Mouse (Mus musculus): Measurements from ENCODE around the gene Ntmt1. TPM values are rescaled to one million over a fixed set of nuclear protein-coding genes. Genes with fewer than 3 reads are reported as not detected.

The Ntmt1 gene
- polyA plus RNA-seq, 1 experiment, result 1.8 TPM

DNA sequence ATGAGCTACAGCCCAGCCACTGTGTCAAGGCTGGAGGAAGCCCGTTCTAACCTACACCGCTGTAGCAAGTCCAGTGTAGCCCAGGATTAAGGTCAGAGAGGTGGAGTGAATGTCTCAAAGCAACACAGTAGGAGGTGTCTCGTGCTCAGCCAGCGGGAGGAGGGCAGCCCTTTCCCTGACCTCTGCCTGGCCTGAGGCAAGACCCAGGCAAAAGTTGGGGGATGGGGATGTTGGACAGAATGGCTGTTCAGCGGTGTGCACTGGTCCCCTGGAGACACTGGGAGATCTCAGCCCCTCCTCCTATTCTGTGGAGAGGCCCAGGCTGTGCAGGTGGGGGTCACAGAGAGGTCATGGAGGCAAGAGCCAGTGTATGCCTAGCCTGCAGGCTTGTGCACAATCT is 28.4 kb upstream of the Ntmt1 start:
- Histone ChIP-seq H3K4me1 (ENCODE audit: control insufficient read depth) (peaks cover 48% of the 10 kb centered on the region), H3K9me3 (ENCODE audit: control insufficient read depth, low read length) (no peaks in the 10 kb centered on the region), H3K4me3 (replicated peaks) (no peak overlapping the region), H3K36me3 (ENCODE audit: control insufficient read depth) (no peaks in the 10 kb centered on the region), H3K27me3 (ENCODE audit: control insufficient read depth) (peaks cover 12% of the 10 kb centered on the region)
- TF ChIP-seq GATA1 (IDR thresholded peaks at IDR 0.05; ENCODE audit: low read length) (no peak), TAL1 (IDR thresholded peaks at IDR 0.05; ENCODE audit: low read length) (no peak)

- Histone ChIP-seq H3K4me1 (ENCODE audit: control insufficient read depth) (peaks cover 33% of the 10 kb centered on the region), H3K9me3 (ENCODE audit: control insufficient read depth, low read length) (no peaks in the 10 kb centered on the region), H3K27me3 (ENCODE audit: control insufficient read depth) (peaks cover 46% of the 10 kb centered on the region), H3K4me3 (replicated peaks) (no peak overlapping the region), H3K36me3 (ENCODE audit: control insufficient read depth) (no peaks in the 10 kb centered on the region)
- no peak for TF ChIP-seq TAL1 (IDR thresholded peaks at IDR 0.05; ENCODE audit: low read length)
- no peak for TF ChIP-seq GATA1 (IDR thresholded peaks at IDR 0.05; ENCODE audit: low read length)
Observed at GRCm38 (mm10) chr2:30782312-30783290, 25.0 kb upstream of the Ntmt1 start.

GRCm38 (mm10) chr2:30783346-30783745 is 24.3 kb upstream of the Ntmt1 start:
- Histone ChIP-seq H3K9me3 (ENCODE audit: control insufficient read depth, low read length) (no peaks in the 10 kb centered on the region), H3K27me3 (ENCODE audit: control insufficient read depth) (peaks cover 47% of the 10 kb centered on the region), H3K4me1 (ENCODE audit: control insufficient read depth) (peaks cover 25% of the 10 kb centered on the region), H3K36me3 (ENCODE audit: control insufficient read depth) (no peaks in the 10 kb centered on the region), H3K4me3 (replicated peaks) (no peak overlapping the region)
- TF ChIP-seq GATA1 (IDR thresholded peaks at IDR 0.05; ENCODE audit: low read length), result no peak
- TF ChIP-seq TAL1 (IDR thresholded peaks at IDR 0.05; ENCODE audit: low read length), result no peak

DNA sequence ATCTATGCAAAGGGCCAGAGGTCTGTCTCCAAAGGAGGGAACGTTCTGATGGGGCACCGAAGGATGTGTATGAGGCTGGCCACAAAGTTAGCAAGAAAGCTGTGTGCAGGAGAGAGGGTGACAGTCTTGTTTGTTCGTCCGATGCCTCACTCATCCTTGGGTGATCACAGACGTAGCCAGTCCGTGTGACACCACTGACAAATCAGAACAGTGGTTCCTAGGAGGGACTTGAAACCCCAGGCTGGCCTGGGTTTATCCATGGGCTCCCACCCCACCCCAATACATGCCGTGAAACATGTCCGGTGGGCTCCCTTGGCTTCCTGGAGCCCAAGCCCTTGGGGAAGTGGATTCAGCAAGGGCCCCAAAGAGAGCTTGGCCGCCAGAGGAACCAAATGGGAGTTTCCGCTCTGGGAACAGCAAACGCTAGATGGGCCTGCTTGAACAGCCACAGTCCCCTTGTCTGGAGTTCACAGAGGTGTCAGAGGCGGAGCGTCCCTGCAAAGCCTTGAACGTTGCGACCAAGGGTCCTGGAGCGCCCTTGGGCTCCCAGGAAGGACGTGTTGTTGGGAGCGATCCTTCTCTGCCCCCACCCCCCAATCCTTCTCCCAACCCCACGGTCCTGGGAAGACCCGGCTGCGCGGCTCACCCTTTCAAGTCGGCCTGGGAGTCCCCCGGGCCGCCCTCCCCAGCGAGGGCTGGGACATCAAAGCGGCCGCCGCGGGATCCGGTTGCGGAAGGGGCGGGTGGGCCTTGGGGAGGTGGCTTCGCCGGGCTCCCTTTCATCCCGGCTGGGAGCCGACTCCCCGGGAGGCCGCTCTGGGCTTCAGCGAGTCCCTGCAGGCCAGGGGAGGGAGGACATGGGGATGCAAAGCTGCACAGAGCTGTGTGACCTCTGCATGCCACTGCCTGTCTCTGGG is 23.3 kb upstream of the Ntmt1 start:
- H3K4me3 ChIP-seq (replicated peaks), result peak overlapping the region; percentile 35
- H3K27me3 ChIP-seq (ENCODE audit: control insufficient read depth), result peaks cover 48% of the 10 kb centered on the region

GRCm38 (mm10) chr2:30787466-30787865 is 20.2 kb upstream of the Ntmt1 start:
- Histone ChIP-seq H3K36me3 (ENCODE audit: control insufficient read depth) (no peaks in the 10 kb centered on the region), H3K9me3 (ENCODE audit: control insufficient read depth, low read length) (no peaks in the 10 kb centered on the region), H3K27me3 (ENCODE audit: control insufficient read depth) (peaks cover 50% of the 10 kb centered on the region), H3K4me1 (ENCODE audit: control insufficient read depth) (peaks cover 20% of the 10 kb centered on the region), H3K4me3 (replicated peaks) (no peak overlapping the region)
- TF ChIP-seq TAL1 (IDR thresholded peaks at IDR 0.05; ENCODE audit: low read length) (no peak), GATA1 (IDR thresholded peaks at IDR 0.05; ENCODE audit: low read length) (no peak)

More for the DNA sequence above, 23.3 kb upstream of the Ntmt1 start:
- Histone ChIP-seq H3K4me1 (ENCODE audit: control insufficient read depth) (peaks cover 20% of the 10 kb centered on the region), H3K36me3 (ENCODE audit: control insufficient read depth) (no peaks in the 10 kb centered on the region), H3K9me3 (ENCODE audit: control insufficient read depth, low read length) (no peaks in the 10 kb centered on the region)
- TF ChIP-seq TAL1 (IDR thresholded peaks at IDR 0.05; ENCODE audit: low read length), result no peak
- TF ChIP-seq GATA1 (IDR thresholded peaks at IDR 0.05; ENCODE audit: low read length), result no peak

GRCm38 (mm10) chr2:30792061-30792460 is 15.6 kb upstream of the Ntmt1 start:
- Histone ChIP-seq H3K36me3 (ENCODE audit: control insufficient read depth) (no peaks in the 10 kb centered on the region), H3K27me3 (ENCODE audit: control insufficient read depth) (peaks cover 33% of the 10 kb centered on the region), H3K9me3 (ENCODE audit: control insufficient read depth, low read length) (no peaks in the 10 kb centered on the region), H3K4me3 (replicated peaks) (no peak overlapping the region), H3K4me1 (ENCODE audit: control insufficient read depth) (peaks cover 22% of the 10 kb centered on the region)
- TF ChIP-seq TAL1 (IDR thresholded peaks at IDR 0.05; ENCODE audit: low read length), result no peak
- TF ChIP-seq GATA1 (IDR thresholded peaks at IDR 0.05; ENCODE audit: low read length), result no peak

- TF ChIP-seq GATA1 (IDR thresholded peaks at IDR 0.05; ENCODE audit: low read length) (no peak), TAL1 (IDR thresholded peaks at IDR 0.05; ENCODE audit: low read length) (no peak)
- Histone ChIP-seq H3K4me3 (replicated peaks) (peak overlapping the region; percentile 59), H3K27me3 (ENCODE audit: control insufficient read depth) (peaks cover 49% of the 10 kb centered on the region), H3K9me3 (ENCODE audit: control insufficient read depth, low read length) (no peaks in the 10 kb centered on the region), H3K36me3 (ENCODE audit: control insufficient read depth) (no peaks in the 10 kb centered on the region), H3K4me1 (ENCODE audit: control insufficient read depth) (peaks cover 22% of the 10 kb centered on the region)
Observed at GRCm38 (mm10) chr2:30794179-30795108, 13.2 kb upstream of the Ntmt1 start.

GRCm38 (mm10) chr2:30795271-30795888 is 12.2 kb upstream of the Ntmt1 start:
- no peaks in the 10 kb centered on the region for H3K36me3 ChIP-seq (ENCODE audit: control insufficient read depth)
- H3K9me3 ChIP-seq (ENCODE audit: control insufficient read depth, low read length), result no peaks in the 10 kb centered on the region
- no peak for TF ChIP-seq TAL1 (IDR thresholded peaks at IDR 0.05; ENCODE audit: low read length)
- peak overlapping the region; percentile 59 for H3K4me3 ChIP-seq (replicated peaks)
- H3K27me3 ChIP-seq (ENCODE audit: control insufficient read depth), result peaks cover 58% of the 10 kb centered on the region
- peaks cover 22% of the 10 kb centered on the region for H3K4me1 ChIP-seq (ENCODE audit: control insufficient read depth)
